Mouse (Mus musculus) embryo, embryonic 11.5 days (tissue): ENCODE results near the gene 4930404H24Rik.

ENCODE experiments used
- DNase-seq: peaks from one replicate; pipeline ENCODE4 v3.0.0-alpha.2; 2012; ENCODE audit warnings: low read depth, low spot score

The 4930404H24Rik gene

GRCm38 (mm10) chr2:153529931-153530766 lies 37.6 kb downstream of the 4930404H24Rik start, which contains the start of gene Nol4l:
Nol4l (minus strand) TSS chr2:153529971.
- DNase-seq = no peak

- no peak for DNase-seq
Observed at GRCm38 (mm10) chr2:153530948-153531347, 38.4 kb downstream of the 4930404H24Rik start.

GRCm38 (mm10) chr2:153533981-153534380 lies 41.4 kb downstream of the 4930404H24Rik start:
- DNase-seq = no peak

DNA sequence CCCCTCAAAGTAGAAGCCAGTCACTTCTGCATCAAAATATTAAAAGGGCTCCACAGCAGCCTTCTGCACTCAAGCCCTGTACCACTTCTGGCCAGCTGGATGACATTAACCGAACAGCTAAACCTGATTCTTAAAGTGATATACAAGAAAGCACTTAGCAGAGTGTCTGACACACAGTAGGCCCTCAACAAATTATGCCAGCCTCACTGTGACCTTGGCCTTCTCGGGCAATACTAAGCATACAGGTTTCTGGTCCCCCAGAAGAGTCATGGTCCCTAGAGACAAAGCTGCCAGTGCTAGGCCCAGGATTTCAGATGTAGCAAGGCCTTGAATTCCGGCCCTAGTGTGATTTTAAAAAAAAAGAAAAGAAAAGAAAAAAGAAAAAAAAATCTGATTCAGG lies 46.3 kb downstream of the 4930404H24Rik start:
- DNase-seq = no peak

GRCm38 (mm10) chr2:153542936-153543668 lies 50.5 kb downstream of the 4930404H24Rik start:
- DNase-seq = no peak
